Mouse (Mus musculus) spleen, adult 2 months (tissue): ENCODE results near the gene Hoxd3.

Experiments used
- CTCF ChIP-seq: fragments of 200-500 bp; IDR thresholded peaks from 2 replicates; pipeline ENCODE4 v1.5.1; 2011; ENCODE audit warnings: mild to moderate bottlenecking, inconsistent platforms; ENCODE audit not compliant: insufficient read depth, insufficient read length, insufficient replicate concordance; ENCODE audit errors: extremely low read depth
- POLR2A ChIP-seq: fragments of 200-500 bp; IDR thresholded peaks from 2 replicates; pipeline ENCODE4 v1.6.1; 2011; ENCODE audit warnings: low read depth, low read length, inconsistent platforms

- TF ChIP-seq CTCF (no peak), POLR2A (no peak)
Measured at GRCm38 (mm10) chr2:74736688-74737577, 25.2 kb downstream of the Hoxd3 start.
